Mouse (Mus musculus) ES-Bruce4 (cell line): ENCODE data around the gene Ndufs7.

Source experiments
- CTCF ChIP-seq: IDR thresholded peaks from one replicate; pipeline ENCODE4 v1.8.1; 2011; ENCODE audit warnings: low read depth, low read length
- POLR2A ChIP-seq: IDR thresholded peaks from one replicate; pipeline ENCODE4 v1.8.1; 2011; ENCODE audit warnings: low read length; ENCODE audit not compliant: insufficient read depth

GRCm38 (mm10) chr10:80250573-80250972 is 1.7 kb downstream of the Ndufs7 start:
- TF ChIP-seq CTCF (no peak), POLR2A (no peak)
